Mouse (Mus musculus): ENCODE results near the gene Clic3.

The Clic3 gene

GRCm38 (mm10) chr2:25442682-25443081, 14.0 kb upstream of the Clic3 start:
- no peak for DNase-seq (ENCODE audit: low read depth)

DNA sequence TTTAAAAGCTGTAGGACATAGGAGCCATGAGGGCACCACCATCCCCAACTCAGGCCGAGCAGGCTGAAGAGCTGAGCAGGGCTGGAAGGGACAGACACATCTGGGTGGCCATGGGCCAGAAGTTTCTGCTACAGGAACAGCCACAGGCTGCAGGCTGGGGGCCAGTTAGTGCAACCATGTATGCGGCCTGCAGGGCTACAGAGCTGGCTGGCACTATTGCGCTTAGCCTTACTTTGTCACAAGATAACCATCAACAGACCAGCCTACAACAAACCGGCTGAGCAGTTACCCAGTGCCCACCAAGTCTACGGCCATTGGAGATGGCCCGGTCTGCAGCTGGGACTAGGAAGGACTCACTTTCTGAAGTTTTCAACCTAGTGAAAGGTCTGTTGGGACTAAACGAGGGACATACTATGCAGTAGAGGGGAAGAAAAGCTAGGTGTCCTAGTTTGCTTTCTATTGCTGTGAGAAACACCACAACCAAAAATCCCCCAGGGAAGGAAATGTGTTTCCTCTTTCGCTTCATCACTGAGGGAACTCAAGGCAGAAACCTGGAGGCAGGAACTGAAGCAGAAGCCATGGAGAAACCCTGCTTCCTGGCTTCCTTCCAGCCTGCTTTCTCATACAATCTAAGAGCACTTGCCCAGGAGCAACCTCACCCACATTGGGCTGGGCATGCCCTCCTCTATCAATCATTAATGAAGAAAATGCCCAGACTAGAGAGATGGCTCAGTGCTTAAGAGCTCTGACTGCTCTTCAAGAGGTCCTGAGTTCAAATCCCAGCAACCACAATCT, 5.6 kb upstream of the Clic3 start:
- DNase-seq (ENCODE audit: low read depth) = no peak

GRCm38 (mm10) chr2:25452951-25453350, 3.7 kb upstream of the Clic3 start:
- DNase-seq (ENCODE audit: low read depth) = no peak

- no peak for DNase-seq (ENCODE audit: low read depth)
Measured at GRCm38 (mm10) chr2:25457022-25457896, 621 bp downstream of the Clic3 start.

- no peak for DNase-seq (ENCODE audit: low read depth)
Measured at GRCm38 (mm10) chr2:25458911-25459310, 2.3 kb downstream of the Clic3 start.

- no peak for DNase-seq (ENCODE audit: low read depth)
Measured at GRCm38 (mm10) chr2:25460135-25460534, 3.5 kb downstream of the Clic3 start.

- DNase-seq (ENCODE audit: low read depth) = peak; percentile 98
Measured at GRCm38 (mm10) chr2:25460551-25461309, 4.1 kb downstream of the Clic3 start, which contains the start of gene Paxx. Paxx (minus strand) TSS chr2:25461094.

DNA sequence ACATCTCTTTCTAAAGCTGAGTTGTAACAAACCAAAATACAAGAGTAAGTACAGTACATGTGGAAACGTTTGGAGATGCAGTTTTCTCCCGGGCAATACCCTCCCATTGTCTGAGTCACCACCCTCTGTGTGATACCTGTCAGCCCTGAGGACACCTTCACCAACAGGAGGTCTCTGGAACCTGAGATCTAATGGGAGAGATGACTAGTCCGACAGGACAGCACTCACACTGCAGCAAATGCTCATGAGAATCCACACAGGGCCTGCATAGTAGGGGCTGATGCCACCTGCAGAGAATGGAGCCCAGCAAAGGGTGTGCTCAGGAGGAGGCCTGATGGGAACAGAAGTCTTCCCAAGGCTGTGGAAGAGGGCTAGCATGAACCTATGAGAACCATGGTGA, 4.8 kb downstream of the Clic3 start:
- no peak for DNase-seq (ENCODE audit: low read depth)

DNA sequence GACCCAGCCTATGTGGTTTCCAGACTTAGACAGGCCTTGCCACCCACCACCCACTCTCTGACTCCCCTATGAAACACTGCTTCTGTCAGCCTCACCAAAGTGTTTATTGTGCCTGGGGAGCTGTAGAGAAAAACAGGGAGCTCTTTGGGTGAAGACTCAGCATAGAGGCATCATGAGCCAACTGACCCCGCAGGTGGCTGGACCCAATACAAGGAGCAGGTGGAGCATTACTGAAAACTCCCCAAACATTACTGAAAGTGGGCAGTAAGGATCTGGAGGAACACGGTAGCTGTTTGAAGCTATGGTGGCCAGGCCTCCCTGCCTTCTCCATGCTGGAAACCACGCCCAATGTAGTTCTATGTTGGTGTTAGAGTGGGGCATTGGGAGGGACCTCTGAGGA, 7.0 kb downstream of the Clic3 start:
- DNase-seq (ENCODE audit: low read depth) = no peak

DNA sequence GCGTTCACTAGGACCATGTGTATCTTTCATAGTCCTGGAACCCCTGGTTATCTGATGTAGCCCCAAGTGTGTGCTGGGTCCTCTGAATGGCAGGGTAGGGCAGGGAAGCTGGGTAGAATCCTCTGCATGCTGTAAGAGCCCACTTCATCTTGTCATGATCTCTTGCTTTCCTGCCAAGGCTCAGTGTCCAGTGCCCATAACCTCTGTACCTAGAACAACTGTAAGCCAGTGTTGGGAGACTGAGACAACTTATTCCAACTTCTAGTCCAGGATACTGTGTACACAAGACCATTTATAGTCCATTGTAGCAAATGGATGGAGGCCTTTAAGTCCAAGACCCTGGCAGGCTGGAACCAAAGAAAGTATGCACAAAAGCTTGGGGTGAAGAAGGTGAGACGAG, 8.6 kb downstream of the Clic3 start:
- no peak for DNase-seq (ENCODE audit: low read depth)

- DNase-seq (ENCODE audit: low read depth) = no peak
Measured at GRCm38 (mm10) chr2:25465816-25466635, 9.4 kb downstream of the Clic3 start.

DNA sequence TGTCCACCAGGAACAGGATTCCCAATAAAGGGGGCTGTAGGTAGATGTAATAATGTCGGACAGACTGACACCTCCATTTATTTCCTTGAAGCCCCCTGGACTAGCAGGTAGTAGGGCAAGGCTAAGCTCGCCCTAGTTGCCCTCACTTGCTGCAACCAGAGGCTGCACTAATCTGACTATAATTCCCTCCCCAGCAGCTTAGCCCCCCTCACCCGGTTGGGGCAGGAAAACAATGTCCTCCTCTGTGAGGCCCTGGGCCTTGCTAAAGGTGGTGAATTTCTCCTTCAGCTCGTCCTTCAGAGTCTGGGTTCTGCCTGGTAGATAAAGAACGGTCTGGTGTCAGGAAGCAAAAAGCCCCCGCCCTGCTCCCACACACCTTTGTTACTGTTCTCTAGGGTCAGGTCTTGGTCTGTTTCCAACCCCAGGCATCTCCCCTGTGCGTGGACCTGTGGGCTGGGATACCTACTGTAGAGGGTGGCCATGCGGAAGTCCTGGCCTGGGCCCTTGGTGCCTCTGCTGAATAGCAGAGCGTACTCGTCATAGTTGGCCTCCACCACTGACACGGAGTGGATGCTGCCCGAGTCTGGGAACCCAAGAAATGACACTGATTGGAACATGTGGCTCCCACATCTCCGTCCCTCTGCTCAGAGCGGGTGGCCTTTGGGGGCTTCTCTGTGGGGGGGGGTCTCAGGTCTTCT, 11.1 kb downstream of the Clic3 start:
- DNase-seq (ENCODE audit: low read depth) = no peak

GRCm38 (mm10) chr2:25468962-25469915, 12.6 kb downstream of the Clic3 start:
- DNase-seq (ENCODE audit: low read depth) = no peak

DNA sequence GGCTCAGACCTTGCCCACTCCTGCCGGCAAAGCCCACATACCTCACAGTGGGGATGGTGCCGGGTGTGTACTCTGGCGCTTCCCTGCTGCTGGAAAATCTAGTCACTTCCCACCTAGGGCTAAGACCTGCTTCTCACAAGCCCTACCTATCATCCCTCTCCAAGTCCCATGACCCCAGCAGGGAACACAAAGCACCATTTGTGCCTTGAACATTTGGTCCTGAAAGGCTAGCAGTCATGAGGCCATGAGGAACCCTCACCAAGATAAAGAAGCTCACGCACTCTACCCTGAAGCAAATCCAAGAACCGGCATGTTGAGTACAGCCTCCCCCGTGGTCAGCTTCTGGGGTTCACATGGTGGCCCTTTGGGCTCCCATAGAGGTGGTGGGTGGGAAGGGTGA, 13.3 kb downstream of the Clic3 start, which contains the start of gene Ptgds:
Gene Ptgds (minus strand): TSS at position 78 of the 400 bp plus-strand sequence.
- no peak for DNase-seq (ENCODE audit: low read depth)

- no peak for DNase-seq (ENCODE audit: low read depth)
Measured at GRCm38 (mm10) chr2:25472550-25472949, 15.9 kb downstream of the Clic3 start.

GRCm38 (mm10) chr2:25477541-25477940, 20.9 kb downstream of the Clic3 start:
- DNase-seq (ENCODE audit: low read depth) = no peak

GRCm38 (mm10) chr2:25477967-25478675, 21.5 kb downstream of the Clic3 start:
- no peak for DNase-seq (ENCODE audit: low read depth)

DNA sequence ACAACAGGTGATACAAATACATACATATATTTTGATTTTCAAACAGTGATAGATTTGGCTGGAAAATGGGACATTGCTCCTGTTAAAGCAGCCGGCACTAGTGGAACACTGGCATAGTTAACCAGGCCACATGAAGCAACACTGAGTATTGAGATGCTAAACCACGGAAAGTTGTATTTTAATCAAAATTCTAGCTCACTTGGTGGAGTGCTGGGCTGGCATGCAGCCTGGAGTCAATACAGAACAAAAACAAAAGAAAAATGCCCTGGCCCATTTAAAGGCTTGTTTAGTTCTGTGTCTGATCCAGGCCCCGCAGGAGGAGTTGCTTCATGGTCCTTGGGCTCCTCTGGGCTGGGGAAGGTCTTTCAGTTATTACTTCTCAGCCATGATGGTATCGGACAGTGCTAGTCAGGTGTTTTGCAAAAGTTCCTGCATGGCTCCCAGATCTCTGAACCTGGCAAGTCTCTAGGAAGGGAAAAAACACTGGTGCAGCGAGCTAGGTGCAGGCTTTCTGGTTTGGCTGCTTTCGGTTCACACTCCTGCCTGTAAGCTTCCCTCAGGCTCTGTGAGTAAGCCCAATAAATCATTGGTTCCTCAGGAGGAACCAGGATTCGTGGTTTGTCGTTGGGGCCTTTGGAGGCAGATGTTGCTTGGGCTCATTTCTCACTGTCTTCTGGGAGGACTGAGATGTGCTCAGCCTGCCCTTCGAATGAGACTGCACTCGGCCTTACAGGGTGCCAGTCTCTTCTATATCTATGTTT, 23.1 kb downstream of the Clic3 start:
- no peak for DNase-seq (ENCODE audit: low read depth)
